Mouse (Mus musculus): Measurements from ENCODE around the gene Cd209d. TPM values are rescaled to one million over a fixed set of nuclear protein-coding genes. Genes with fewer than 3 reads are reported as not detected.
"Not testable (repeated sequence)": the region's sequence is repeated elsewhere in the genome, so short reads cannot be mapped to it uniquely, and the experiment has no call there.

The Cd209d gene
- polyA plus RNA-seq (2016; fragmentation: Nextera tagmentation; extraction: Ambion mirVana): not detected in 2 replicates

DNA sequence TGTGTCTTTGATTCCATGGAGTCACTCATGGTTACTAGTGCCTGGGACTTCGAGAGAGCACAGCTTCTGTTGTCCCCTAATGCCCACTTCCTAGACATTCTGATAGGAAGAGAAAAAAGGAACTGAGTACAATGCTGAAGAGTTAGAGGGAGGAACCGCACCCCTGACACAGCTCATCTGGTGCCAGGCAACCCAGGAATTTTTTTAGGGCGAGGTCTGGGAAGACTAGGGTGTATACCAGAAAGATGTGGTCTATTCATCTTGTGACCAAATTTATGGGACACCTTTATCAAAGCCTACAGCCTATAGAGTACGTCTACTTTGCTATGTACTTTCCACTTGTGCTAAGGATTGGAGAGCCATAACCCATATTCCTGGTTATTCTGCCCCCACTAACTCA, at the start of gene Cd209d:
TSS of gene Cd209d (minus strand) at position 101 of the 400 bp plus-strand sequence.
- H3K36me3 ChIP-seq (replicated peaks): no peaks in the 10 kb centered on the region
- no peaks in the 10 kb centered on the region for H3K27me3 ChIP-seq
- ATAC-seq (ENCODE audit: low FRiP score): no peak
- no peaks in the 10 kb centered on the region for H3K4me1 ChIP-seq
- H3K4me3 ChIP-seq (replicated peaks): no peak within 1 kb of the TSS
- no peak within 1 kb of the TSS for H3K27ac ChIP-seq
- WGBS: 76% methylated on average over 4 of the region's 4 CpGs
- peaks cover 37% of the 10 kb centered on the region for H3K9me3 ChIP-seq
- H3K4me2 ChIP-seq: no peak within 1 kb of the TSS
- H3K9ac ChIP-seq: no peak within 1 kb of the TSS

DNA sequence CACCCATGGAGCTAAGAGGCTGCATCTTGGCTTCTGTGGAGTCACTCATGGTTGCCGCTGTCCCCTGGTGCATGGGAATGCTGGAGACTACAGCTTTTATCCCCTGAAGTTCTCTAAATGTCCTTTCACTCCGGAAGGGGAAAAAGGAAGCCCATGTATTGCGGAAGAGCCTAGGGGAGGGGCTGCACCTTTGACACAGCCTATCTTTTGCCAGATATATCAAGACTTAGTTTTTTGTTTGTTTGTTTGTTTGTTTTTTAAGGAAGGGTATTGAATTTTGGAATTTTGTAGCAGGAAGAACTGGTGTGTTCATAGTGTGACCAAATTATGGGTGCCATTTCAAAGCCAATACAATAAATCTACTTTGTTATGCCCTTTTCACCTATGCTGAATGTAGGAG, 48.4 kb upstream of the Cd209d start, which contains the start of gene Cd209b:
TSS of gene Cd209b (minus strand) at position 101 of the 400 bp plus-strand sequence.
- no peak within 1 kb of the TSS for H3K27ac ChIP-seq
- 91% methylated on average over 3 of the region's 3 CpGs for WGBS

DNA sequence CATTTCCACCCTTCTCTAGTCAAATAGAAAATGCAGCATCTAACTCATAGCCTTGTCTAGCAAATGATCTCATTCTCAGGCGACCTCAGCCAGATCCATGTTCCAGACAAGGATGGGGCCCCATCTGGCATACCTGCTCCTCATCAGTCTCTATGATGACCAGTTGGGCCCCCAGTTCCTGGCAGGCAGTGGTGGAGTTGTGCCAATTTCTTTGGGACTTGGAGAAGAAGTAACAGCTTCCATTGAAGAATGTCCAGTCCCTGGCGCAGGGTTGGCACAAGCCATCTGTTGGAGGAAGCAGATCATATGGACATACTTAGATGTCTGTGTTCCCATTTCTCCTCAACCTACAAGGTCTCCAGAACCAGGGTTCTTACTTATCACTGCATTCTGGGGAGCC, 2.2 kb downstream of the Cd209d start:
- no peak overlapping the region for H3K4me2 ChIP-seq
- no peak overlapping the region for H3K27ac ChIP-seq
- H3K4me3 ChIP-seq (replicated peaks): no peak overlapping the region
- H3K27me3 ChIP-seq: no peaks in the 10 kb centered on the region
- 88% methylated on average over 2 of the region's 2 CpGs for WGBS
- no peaks in the 10 kb centered on the region for H3K36me3 ChIP-seq (replicated peaks)
- ATAC-seq (ENCODE audit: low FRiP score): no peak
- no peak overlapping the region for H3K9ac ChIP-seq
- H3K4me1 ChIP-seq: no peaks in the 10 kb centered on the region
- H3K9me3 ChIP-seq: peaks cover 39% of the 10 kb centered on the region

More for the DNA sequence above, 48.4 kb upstream of the Cd209d start, which contains the start of gene Cd209b:
- Histone ChIP-seq H3K4me2 (no peak within 1 kb of the TSS), H3K4me3 (replicated peaks) (no peak within 1 kb of the TSS), H3K36me3 (replicated peaks) (no peaks in the 10 kb centered on the region), H3K4me1 (no peaks in the 10 kb centered on the region), H3K9me3 (peaks cover 25% of the 10 kb centered on the region), H3K27me3 (no peaks in the 10 kb centered on the region), H3K9ac (no peak within 1 kb of the TSS)
- no peak for ATAC-seq (ENCODE audit: low FRiP score)

DNA sequence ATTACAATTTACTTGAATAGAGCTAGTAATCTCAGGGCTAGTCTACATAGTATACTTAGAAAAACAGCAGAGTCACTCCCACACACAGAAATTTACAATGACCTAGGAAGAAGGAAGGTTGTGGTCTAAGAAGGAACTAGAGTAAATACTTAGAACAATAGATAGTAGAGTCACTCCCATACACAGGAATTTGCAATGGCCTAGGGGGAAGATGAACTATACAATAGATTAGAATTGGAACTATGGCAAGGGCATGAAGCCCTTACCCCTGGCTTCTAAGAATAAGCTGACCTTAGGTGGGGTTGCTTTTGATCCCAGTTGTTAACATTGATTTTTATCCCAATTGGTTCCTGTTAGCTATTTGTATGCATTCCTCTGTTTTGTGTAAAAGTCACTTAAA, 15.6 kb downstream of the Cd209d start:
- H3K36me3 ChIP-seq (replicated peaks); H3K4me3 ChIP-seq (replicated peaks); H3K9me3 ChIP-seq; H3K9ac ChIP-seq; H3K4me1 ChIP-seq; ATAC-seq (ENCODE audit: low FRiP score); H3K27ac ChIP-seq; H3K27me3 ChIP-seq; H3K4me2 ChIP-seq: not testable (repeated sequence)

DNA sequence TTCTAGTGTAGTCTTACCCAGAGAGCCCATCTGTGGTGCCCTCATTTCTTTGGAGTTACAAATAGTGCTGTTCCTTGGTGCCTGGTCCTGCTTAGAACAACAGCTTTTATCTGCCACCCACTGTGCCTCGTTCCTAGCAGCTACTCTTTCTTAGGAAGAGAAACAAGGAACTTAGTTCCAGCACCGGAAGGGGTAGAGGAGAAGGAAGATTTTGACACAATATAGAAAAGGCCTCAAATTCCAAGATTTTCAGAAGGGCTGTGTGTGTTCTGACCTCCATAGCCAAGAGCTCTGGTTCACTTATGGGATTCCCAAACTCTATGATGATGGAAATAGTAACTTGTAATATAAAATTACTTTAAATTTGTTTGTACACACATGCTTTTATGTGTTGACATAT, 24.1 kb downstream of the Cd209d start, which contains the start of gene Cd209e:
TSS of gene Cd209e (minus strand) at position 101 of the 400 bp plus-strand sequence.
- H3K4me2 ChIP-seq: no peak within 1 kb of the TSS
- WGBS: 73% methylated on average over 2 of the region's 2 CpGs
- H3K4me3 ChIP-seq (replicated peaks): no peak within 1 kb of the TSS
- H3K9me3 ChIP-seq: peaks cover 8% of the 10 kb centered on the region; the same call in 1 of the 2 replicates
- no peak for ATAC-seq (ENCODE audit: low FRiP score)
- no peak within 1 kb of the TSS for H3K27ac ChIP-seq
- no peaks in the 10 kb centered on the region for H3K4me1 ChIP-seq
- no peaks in the 10 kb centered on the region for H3K36me3 ChIP-seq (replicated peaks)
- H3K27me3 ChIP-seq: no peaks in the 10 kb centered on the region
- no peak within 1 kb of the TSS for H3K9ac ChIP-seq

Other genes starting within 250 kb of the Cd209d start
- 28.7 and 29.3 TPM in 2 replicates for gene Stxbp2, start 247.6 kb downstream of the Cd209d start, polyA plus RNA-seq (2016; fragmentation: Nextera tagmentation; extraction: Ambion mirVana)
- gene Retn, start 222.8 kb downstream of the Cd209d start, polyA plus RNA-seq (2016; fragmentation: Nextera tagmentation; extraction: Ambion mirVana): 0.32 and 0.46 TPM in 2 replicates
- gene Mcemp1, start 212.8 kb downstream of the Cd209d start, polyA plus RNA-seq (2016; fragmentation: Nextera tagmentation; extraction: Ambion mirVana): 0.13 TPM in 1 of 2 replicates, not detected in the other
- 6.7 and 7.0 TPM in 2 replicates for gene Fcor, start 206.2 kb downstream of the Cd209d start, polyA plus RNA-seq (2016; fragmentation: Nextera tagmentation; extraction: Ambion mirVana)
- gene Trappc5, start 202.3 kb downstream of the Cd209d start, polyA plus RNA-seq (2016; fragmentation: Nextera tagmentation; extraction: Ambion mirVana): 44.6 and 44.8 TPM in 2 replicates
- 0.35 and 0.89 TPM in 2 replicates for gene Fcer2a, start 184.4 kb downstream of the Cd209d start, polyA plus RNA-seq (2016; fragmentation: Nextera tagmentation; extraction: Ambion mirVana)
- gene Clec4g, start 157.9 kb downstream of the Cd209d start, polyA plus RNA-seq (2016; fragmentation: Nextera tagmentation; extraction: Ambion mirVana): not detected in 2 replicates
- not detected in 2 replicates for gene Cd209a, start 129.6 kb downstream of the Cd209d start, polyA plus RNA-seq (2016; fragmentation: Nextera tagmentation; extraction: Ambion mirVana)
- gene Cd209e, start 24.2 kb downstream of the Cd209d start, polyA plus RNA-seq (2016; fragmentation: Nextera tagmentation; extraction: Ambion mirVana): not detected in 2 replicates
- gene Cd209b, start 48.3 kb upstream of the Cd209d start, polyA plus RNA-seq (2016; fragmentation: Nextera tagmentation; extraction: Ambion mirVana): not detected in 2 replicates
- gene Cd209c, start 76.2 kb upstream of the Cd209d start, polyA plus RNA-seq (2016; fragmentation: Nextera tagmentation; extraction: Ambion mirVana): 0.36 and 0.41 TPM in 2 replicates
- not detected in 2 replicates for gene Cd209f, start 227.3 kb upstream of the Cd209d start, polyA plus RNA-seq (2016; fragmentation: Nextera tagmentation; extraction: Ambion mirVana)

Data from forebrain, embryonic 12.5 days (tissue).